Mouse (Mus musculus): Measurements from ENCODE around the gene Unc13d. TPM values are rescaled to one million over a fixed set of nuclear protein-coding genes. Genes with fewer than 3 reads are reported as not detected.
A peak's percentile ranks its signal among the peaks of the same experiment; 100 is the strongest.
"Not testable (repeated sequence)": the region's sequence is repeated elsewhere in the genome, so short reads cannot be mapped to it uniquely, and the experiment has no call there.

Gene Unc13d
- 1 to 10 TPM in 1 of 2 experiments, under 1 TPM in 1; 0.42 to 2.0 TPM for total RNA-seq (2021)
- long read RNA-seq, experiment 1 = 0 reads
- long read RNA-seq, experiment 2, partial matches to known transcripts = 1 of 2 reads
- long read RNA-seq, experiment 2, other reads (novel, unspliced or antisense) = 1 of 2 reads

- DNase-seq = peak in 1 of 2 experiments; percentile 58
These were observed at the start of gene Unc13d for GRCm38 (mm10) chr11:116077446-116078204. Gene Unc13d (minus strand): TSS chr11:116077961.

- no peak for DNase-seq
These were observed 48.5 kb upstream of the Unc13d start for GRCm38 (mm10) chr11:116126261-116126660.

GRCm38 (mm10) chr11:116121731-116122245 is 44.0 kb upstream of the Unc13d start:
- not testable (repeated sequence) for DNase-seq

- no peak for DNase-seq
These were observed 40.1 kb upstream of the Unc13d start for GRCm38 (mm10) chr11:116117819-116118218.

- DNase-seq = no peak
These were observed 39.5 kb upstream of the Unc13d start for GRCm38 (mm10) chr11:116117241-116117640.

GRCm38 (mm10) chr11:116111611-116112203 is 33.9 kb upstream of the Unc13d start:
- no peak for DNase-seq

GRCm38 (mm10) chr11:116111067-116111466 is 33.3 kb upstream of the Unc13d start:
- no peak for DNase-seq

GRCm38 (mm10) chr11:116110540-116110939 is 32.8 kb upstream of the Unc13d start:
- peak in 1 of 2 experiments; percentile 81 for DNase-seq

- DNase-seq = peak; percentile 90 to 95
These were observed 32.4 kb upstream of the Unc13d start for GRCm38 (mm10) chr11:116110131-116110530.

- DNase-seq = peak; percentile 54 to 63
These were observed 31.8 kb upstream of the Unc13d start for GRCm38 (mm10) chr11:116109441-116110081.

GRCm38 (mm10) chr11:116108464-116109137 is 30.8 kb upstream of the Unc13d start:
- peak; percentile 92 to 93 for DNase-seq

GRCm38 (mm10) chr11:116107777-116108285 is 30.1 kb upstream of the Unc13d start:
- peak; percentile 51 to 57 for DNase-seq

GRCm38 (mm10) chr11:116106963-116107776 is 29.4 kb upstream of the Unc13d start:
- DNase-seq = peak; percentile 51 to 59

- DNase-seq = no peak
These were observed 28.6 kb upstream of the Unc13d start for GRCm38 (mm10) chr11:116106154-116106962.

- DNase-seq = no peak
These were observed 27.3 kb upstream of the Unc13d start for GRCm38 (mm10) chr11:116105065-116105464.

- DNase-seq = peak; percentile 82 to 94
These were observed 26.4 kb upstream of the Unc13d start for GRCm38 (mm10) chr11:116104006-116104646.

- peak; percentile 59 to 61 for DNase-seq
These were observed 25.8 kb upstream of the Unc13d start for GRCm38 (mm10) chr11:116103572-116103971.

- no peak for DNase-seq
These were observed 24.7 kb upstream of the Unc13d start for GRCm38 (mm10) chr11:116102472-116102871.

GRCm38 (mm10) chr11:116101931-116102381 is 24.2 kb upstream of the Unc13d start:
- DNase-seq = peak; percentile 81 to 91
